Mouse (Mus musculus) gastrocnemius, postnatal 10 days (tissue): ENCODE measurements around the gene Sh3bgrl2. TPM values are rescaled to one million over a fixed set of nuclear protein-coding genes. Genes with fewer than 3 reads are reported as not detected.

Source experiments
- DNase-seq: peaks from one replicate; pipeline ENCODE4 v3.0.0; 2021; ENCODE audit warnings: mixed read lengths
- total RNA-seq, 2 experiments: library from RNA; stranded (reverse); gene quantifications; 2 replicates each; pipeline ENCODE4 v1.2.3; 2021

The Sh3bgrl2 gene
- total RNA-seq, 2 experiments from 2014 or later, result 1.5 to 1.9 TPM

- no peak for DNase-seq
These were observed 131.5 kb downstream of the Sh3bgrl2 start for GRCm38 (mm10) chr9:83679626-83680025.

GRCm38 (mm10) chr9:83681661-83682655 is 133.8 kb downstream of the Sh3bgrl2 start:
- DNase-seq, result no peak

GRCm38 (mm10) chr9:83686511-83687100 is 138.5 kb downstream of the Sh3bgrl2 start:
- no peak for DNase-seq

- no peak for DNase-seq
These were observed 139.8 kb downstream of the Sh3bgrl2 start for GRCm38 (mm10) chr9:83687904-83688303.

Other genes starting within 250 kb of the Sh3bgrl2 start
- gene Lca5, start 107.2 kb upstream of the Sh3bgrl2 start, total RNA-seq, result 1 to 10 TPM; 4.8 to 4.9 TPM